Mouse (Mus musculus): ENCODE results near the gene Ift172.

Gene Ift172

DNA sequence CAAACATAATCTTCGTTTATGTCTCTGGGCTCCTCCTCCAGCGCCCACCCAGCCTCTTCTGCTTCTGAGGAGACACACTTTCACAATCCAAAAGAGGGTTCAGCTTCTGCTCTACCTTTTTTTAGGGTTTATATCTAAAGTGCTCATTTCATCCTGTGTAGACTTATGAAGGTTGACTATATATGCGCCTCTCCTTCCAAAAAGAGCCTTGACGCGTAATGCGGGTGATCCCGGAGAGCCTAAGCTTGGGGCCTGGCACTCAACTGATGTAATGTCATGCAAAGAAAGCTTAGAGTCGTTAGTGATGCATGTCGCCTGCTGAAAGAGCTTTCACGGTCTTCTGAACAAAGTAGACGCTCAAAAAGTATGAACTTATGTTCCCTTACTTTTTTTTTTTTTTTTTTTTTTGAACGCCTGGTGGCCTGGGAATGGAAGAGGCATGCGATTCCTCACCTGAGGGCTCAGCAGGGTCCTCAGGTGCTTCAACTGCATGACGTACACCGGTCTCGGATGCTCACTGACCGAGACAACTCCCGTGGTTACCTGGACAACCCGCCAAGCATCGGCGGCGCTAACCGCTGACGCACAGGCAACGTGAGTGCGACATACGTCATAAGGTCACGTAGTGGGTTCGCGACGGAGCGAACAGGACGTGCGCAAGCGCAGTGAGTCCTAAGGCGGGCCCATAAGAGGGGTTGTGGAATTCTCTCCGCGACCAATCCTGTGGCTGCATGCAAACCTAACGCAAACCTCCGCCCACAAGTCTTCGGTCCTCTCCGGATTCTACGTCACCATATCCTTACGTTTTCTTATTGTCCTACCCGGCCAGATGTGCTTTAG, at the start of gene Ift172:
Gene Ift172 (minus strand): TSS at position 596 of the 840 bp plus-strand sequence.
- peak; percentile 98 for DNase-seq (ENCODE audit: low spot score)

DNA sequence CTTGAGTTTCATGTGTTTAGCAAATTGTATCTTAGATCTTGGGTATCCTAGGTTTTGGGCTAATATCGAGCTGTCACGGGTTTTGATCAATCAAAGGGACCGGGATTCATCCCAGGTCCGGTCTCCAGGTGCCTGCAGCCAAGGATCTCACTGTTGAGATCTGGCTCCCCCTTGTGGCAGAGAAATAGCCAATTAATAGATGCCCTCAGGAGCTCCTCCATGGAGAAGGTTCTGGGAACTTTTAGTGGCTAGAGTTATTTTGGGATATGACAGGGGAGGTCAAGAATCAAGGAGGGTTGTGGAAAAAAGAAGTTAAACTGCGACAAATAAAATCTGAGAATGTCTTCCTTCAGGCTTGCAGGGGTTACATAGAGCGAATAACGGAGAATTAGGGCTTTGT, 37.3 kb upstream of the Ift172 start:
- DNase-seq (ENCODE audit: low spot score): peak; percentile 74

- peak; percentile 5 for DNase-seq (ENCODE audit: low spot score)
Measured at GRCm38 (mm10) chr5:31326850-31327249, 35.9 kb upstream of the Ift172 start.

DNA sequence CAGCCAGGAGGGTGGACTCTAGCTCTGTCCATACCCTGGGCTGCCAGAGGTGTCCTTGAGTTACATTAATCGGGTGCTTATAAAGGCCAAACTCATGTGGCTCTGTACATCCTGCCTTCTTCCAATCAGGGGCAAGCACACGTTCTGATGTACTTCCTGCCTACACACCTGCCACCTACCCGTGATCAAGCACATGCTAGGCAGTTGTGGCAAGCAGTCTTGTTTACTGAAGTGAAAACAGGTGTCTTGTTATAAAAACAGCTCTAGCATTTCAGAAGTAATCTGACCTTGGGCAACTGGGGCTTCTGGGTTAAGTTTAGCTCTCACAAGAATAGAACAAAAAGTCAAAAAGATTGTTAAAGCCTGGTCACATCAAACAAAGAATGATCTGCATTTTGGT, 33.2 kb upstream of the Ift172 start:
- DNase-seq (ENCODE audit: low spot score): no peak

DNA sequence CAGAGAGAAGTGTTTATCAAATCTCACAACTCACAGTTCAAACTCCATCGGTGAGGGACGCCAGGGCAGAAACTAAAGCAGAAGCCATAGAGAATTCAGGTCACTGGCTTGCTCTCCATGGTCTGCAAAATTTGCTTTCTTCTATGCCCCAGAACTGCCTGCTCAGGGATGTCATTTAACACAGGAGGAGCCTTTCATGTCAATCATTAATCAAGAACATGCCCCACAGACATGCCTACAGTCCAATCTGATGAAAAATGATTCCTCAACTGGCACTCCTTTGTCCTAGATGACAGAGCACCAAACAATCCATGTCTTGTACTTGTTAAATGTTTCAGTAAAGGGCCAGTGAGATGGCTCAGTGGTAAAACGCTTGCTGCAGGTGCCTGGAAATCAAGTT, 31.9 kb upstream of the Ift172 start:
- DNase-seq (ENCODE audit: low spot score): no peak

DNA sequence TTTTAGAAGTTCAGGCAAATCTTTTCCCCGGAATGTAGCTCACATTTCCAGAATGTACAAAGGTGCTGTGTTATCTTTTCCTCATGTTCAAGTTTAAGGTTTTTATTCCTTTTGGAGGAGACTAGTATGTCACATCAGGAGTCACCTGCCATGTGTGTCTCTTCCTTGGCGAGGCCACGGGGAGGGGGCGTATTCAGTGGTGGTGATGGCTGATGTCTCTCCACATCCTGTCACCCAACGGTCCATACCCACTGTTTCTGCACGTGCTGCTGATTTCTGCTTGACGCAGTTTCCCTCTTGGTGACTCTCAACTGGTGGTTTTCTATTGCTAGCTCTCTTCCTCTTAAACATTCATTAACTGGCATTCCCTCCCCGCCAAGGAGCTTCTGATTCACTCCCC, 21.9 kb upstream of the Ift172 start:
- no peak for DNase-seq (ENCODE audit: low spot score)

DNA sequence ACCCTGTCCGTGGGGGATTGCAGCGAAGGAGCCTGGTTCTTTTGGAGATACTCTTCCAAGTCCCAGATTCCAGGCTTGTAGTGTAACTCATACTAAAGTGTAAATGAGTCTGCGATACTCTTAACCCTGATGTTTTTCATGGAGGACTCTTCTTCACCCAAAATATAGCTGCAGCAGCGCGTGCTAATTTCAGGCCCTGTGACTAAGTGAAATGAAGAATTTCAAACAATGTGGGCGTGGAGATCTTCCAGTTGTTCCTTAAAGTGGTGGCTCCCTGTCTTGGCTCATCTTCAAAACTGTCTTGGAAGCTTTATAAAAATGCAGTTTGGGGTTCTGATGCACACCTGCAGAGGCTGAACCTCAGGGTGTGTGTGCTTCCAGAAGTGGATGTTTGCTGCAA, 12.2 kb upstream of the Ift172 start:
- DNase-seq (ENCODE audit: low spot score): no peak

DNA sequence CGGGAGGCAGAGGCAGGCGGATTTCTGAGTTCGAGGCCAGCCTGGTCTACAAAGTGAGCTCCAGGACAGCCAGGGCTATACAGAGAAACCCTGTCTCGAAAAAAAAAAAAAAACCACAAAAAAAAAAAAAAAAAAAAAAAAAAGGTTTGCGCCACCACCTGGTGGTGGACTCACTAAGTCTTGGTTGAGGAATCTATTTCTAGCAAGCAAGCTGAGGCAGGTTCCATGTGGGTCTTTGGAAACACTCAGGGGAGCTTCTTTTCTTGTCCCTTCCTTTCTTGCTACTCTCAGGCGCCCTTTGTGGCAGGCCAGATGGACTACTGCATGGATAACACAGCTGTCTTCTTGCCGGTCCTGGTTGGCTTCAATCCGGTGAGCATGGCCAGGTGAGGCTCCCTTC, 10.9 kb upstream of the Ift172 start:
- no peak for DNase-seq (ENCODE audit: low spot score)

- DNase-seq (ENCODE audit: low spot score): no peak
Measured at GRCm38 (mm10) chr5:31298486-31298885, 7.6 kb upstream of the Ift172 start.

- no peak for DNase-seq (ENCODE audit: low spot score)
Measured at GRCm38 (mm10) chr5:31297981-31298380, 7.1 kb upstream of the Ift172 start.

DNA sequence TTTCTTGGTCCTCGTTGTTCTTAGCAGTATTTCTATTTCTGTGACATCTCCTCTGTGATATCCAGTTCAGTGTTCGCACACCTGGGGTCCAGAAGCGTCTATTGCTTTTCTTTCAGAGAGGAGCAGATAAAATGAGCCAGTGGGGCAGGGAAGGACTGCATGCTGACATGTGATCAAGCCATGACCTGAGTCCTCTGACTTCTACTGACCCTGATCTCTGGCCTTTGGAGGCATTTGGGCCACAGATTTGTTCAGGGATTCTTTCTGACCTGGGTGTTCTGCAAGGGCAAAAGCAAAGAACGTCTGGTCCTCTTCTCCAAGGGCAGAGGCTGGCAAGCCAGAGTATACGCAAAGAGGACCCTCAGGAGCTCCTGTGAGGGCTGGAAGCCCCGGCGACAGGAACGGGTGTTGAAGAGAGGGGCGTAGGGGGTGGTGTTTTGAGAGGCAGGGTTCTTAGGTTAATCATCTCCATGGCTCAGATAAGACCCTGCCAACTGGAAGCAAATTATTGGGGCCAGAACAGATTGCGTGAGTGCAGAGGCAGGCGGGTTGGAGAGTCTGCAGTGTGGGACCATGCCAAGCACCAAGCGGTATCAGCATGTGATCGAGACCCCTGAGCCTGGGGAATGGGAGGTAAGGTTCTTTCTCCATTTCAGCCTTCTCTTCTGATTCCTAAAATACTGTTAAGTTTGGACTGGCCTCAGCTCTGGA, 6.3 kb upstream of the Ift172 start, which contains the start of gene Gckr:
Gene Gckr (plus strand): TSS at position 397 of the 711 bp plus-strand sequence.
- no peak for DNase-seq (ENCODE audit: low spot score)

- no peak for DNase-seq (ENCODE audit: low spot score)
Measured at GRCm38 (mm10) chr5:31295606-31296141, 4.8 kb upstream of the Ift172 start, which contains the start of gene Fndc4. TSS of gene Fndc4 (minus strand) at chr5:31296080.

GRCm38 (mm10) chr5:31294964-31295605, 4.2 kb upstream of the Ift172 start:
- DNase-seq (ENCODE audit: low spot score): no peak

GRCm38 (mm10) chr5:31291361-31291688, 409 bp upstream of the Ift172 start:
- no peak for DNase-seq (ENCODE audit: low spot score)

DNA sequence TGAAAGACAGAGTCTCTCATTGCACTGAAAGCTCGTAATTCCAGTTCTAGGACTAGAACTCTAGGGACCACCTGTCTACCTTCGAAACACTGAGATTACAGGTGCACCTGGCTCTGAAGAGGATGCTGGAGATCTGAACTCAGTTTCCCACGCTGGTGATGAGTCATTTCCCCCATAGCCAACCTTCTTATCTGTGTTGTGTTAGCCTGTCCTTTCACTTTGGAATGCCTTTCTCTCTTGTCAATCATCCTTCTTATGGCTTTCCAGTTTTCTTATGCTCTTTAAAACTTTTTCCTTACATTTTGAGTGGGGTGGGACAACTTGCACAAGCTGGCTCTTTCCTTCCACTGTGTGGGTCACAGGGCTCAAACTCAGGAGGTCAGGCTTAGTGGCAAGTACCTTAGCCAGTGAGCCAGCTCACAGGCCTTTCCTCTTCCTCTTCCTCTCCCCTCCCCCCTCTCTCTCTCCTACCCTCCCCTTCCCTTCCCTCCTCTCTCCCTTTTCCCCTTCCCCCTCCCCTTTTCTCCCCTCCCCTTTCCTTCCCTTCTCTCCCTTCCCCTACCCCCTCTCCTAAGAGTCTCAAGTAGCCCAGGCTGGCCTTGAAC, 1.2 kb downstream of the Ift172 start:
- no peak for DNase-seq (ENCODE audit: low spot score)

DNA sequence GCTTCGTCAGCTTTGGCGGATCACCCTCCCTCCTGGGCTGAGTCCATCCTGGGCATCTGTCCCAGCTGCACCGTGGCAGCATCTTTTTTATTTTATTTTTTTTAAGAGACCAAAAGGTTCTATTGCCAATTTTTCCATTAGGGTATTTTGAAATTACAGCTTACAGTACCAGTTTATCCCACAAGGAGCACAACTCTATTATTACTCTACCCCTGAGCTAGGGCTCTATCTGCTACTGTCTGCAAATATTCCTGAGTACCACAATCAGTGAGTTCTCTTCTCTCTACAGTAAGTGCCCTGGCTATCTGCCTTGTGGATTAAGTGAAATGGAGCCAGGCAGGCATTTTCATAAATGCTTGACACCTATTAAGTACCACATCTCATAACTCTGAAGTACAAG, 2.3 kb downstream of the Ift172 start:
- no peak for DNase-seq (ENCODE audit: low spot score)

- DNase-seq (ENCODE audit: low spot score): no peak
Measured at GRCm38 (mm10) chr5:31288225-31288624, 2.7 kb downstream of the Ift172 start.

GRCm38 (mm10) chr5:31279245-31279988, 11.5 kb downstream of the Ift172 start:
- DNase-seq (ENCODE audit: low spot score): no peak

GRCm38 (mm10) chr5:31273018-31273417, 17.9 kb downstream of the Ift172 start:
- DNase-seq (ENCODE audit: low spot score): no peak

- no peak for DNase-seq (ENCODE audit: low spot score)
Measured at GRCm38 (mm10) chr5:31267686-31268085, 23.2 kb downstream of the Ift172 start.

- DNase-seq (ENCODE audit: low spot score): no peak
Measured at GRCm38 (mm10) chr5:31266101-31266500, 24.8 kb downstream of the Ift172 start.
